Mouse (Mus musculus) CH12.LX (cell line): ENCODE results near the gene Scfd2. TPM values are rescaled to one million over a fixed set of nuclear protein-coding genes. Genes with fewer than 3 reads are reported as not detected.

Experiments
- DNase-seq: peaks from one replicate; pipeline ENCODE4 v3.0.0-alpha.2; 2013; ENCODE audit errors: extremely low read depth
- H3K27ac ChIP-seq: 2 replicates; pipeline ENCODE4 v1.5.1; 2012; ENCODE audit warnings: low read depth, mild to moderate bottlenecking, control low read depth, moderate library complexity; ENCODE audit not compliant: insufficient read depth
- H3K27me3 ChIP-seq: replicated peaks from 2 replicates; pipeline ENCODE3; 2012; ENCODE audit warnings: inconsistent platforms
- H3K36me3 ChIP-seq, 2 experiments: replicated peaks in 1 of 2; 2 replicates each; pipeline versions ENCODE3 to v1.6.1; 2012; ENCODE audit warnings: inconsistent platforms in 1 of 2, low read length in 1 of 2, mild to moderate bottlenecking in 1 of 2, mixed read lengths in 1 of 2, moderate library complexity in 1 of 2; ENCODE audit not compliant: control insufficient read depth in 1 of 2, insufficient read depth in 1 of 2
- H3K4me1 ChIP-seq, 2 experiments: 2 replicates each; pipeline ENCODE4 v1.6.1; 2012; ENCODE audit warnings: inconsistent platforms in 1 of 2, moderate library complexity in 1 of 2; ENCODE audit not compliant: insufficient read depth in 2 of 2, control insufficient read depth in 1 of 2
- H3K4me2 ChIP-seq: 2 replicates; pipeline ENCODE4 v1.6.1; 2012; ENCODE audit warnings: low read depth, mild to moderate bottlenecking, control low read depth; ENCODE audit not compliant: poor library complexity, insufficient read depth, severe bottlenecking
- H3K4me3 ChIP-seq, 3 experiments: fragments of 150-350 bp in 1 of 3; sonication (generic) in 1 of 3; replicated peaks in 1 of 3; 2 replicates each; pipeline versions ENCODE3 to v1.5.1; 2011 to 2012; ENCODE audit warnings: low read depth in 2 of 3, low read length in 2 of 3, mild to moderate bottlenecking in 2 of 3, moderate library complexity in 2 of 3, control low read depth in 1 of 3, improper control_type of control experiment in 1 of 3, inconsistent platforms in 1 of 3, mixed read lengths in 1 of 3; ENCODE audit not compliant: poor library complexity in 1 of 3
- H3K79me2 ChIP-seq: replicated peaks from 2 replicates; pipeline ENCODE4 v1.6.1; 2012; ENCODE audit warnings: mild to moderate bottlenecking, moderate library complexity; ENCODE audit not compliant: control insufficient read depth, poor library complexity, insufficient read depth, severe bottlenecking; ENCODE audit errors: extremely low read depth
- H3K9ac ChIP-seq: 2 replicates; pipeline ENCODE4 v1.6.1; 2012; ENCODE audit warnings: low read depth, mild to moderate bottlenecking, control low read depth, moderate library complexity; ENCODE audit not compliant: insufficient read depth
- H3K9me3 ChIP-seq: replicated peaks from 2 replicates; pipeline ENCODE3; 2012; ENCODE audit warnings: low read length, inconsistent platforms, mixed read lengths
- CHD1 ChIP-seq: IDR thresholded peaks from 2 replicates; pipeline ENCODE4 v1.6.1; 2012; ENCODE audit warnings: low read depth, low read length, improper control_type of control experiment, inconsistent platforms
- CHD2 ChIP-seq: IDR thresholded peaks from 2 replicates; pipeline ENCODE4 v1.6.1; 2011; ENCODE audit warnings: low read length, improper control_type of control experiment
- ELF1 ChIP-seq: IDR thresholded peaks from 2 replicates; pipeline ENCODE4 v1.6.1; 2014; ENCODE audit warnings: low read depth, mild to moderate bottlenecking, inconsistent platforms, low read length, improper control_type of control experiment
- EP300 ChIP-seq: IDR thresholded peaks from 2 replicates; pipeline ENCODE4 v1.6.1; 2011; ENCODE audit warnings: low read length, improper control_type of control experiment
- ETS1 ChIP-seq: conservative IDR thresholded peaks from 2 replicates; pipeline ENCODE4 v1.6.1; 2012; ENCODE audit warnings: low read depth, mild to moderate bottlenecking, inconsistent platforms, low read length, improper control_type of control experiment, moderate library complexity
- IRF4 ChIP-seq: IDR thresholded peaks from 2 replicates; pipeline ENCODE4 v1.6.1; 2014; ENCODE audit warnings: low read depth, mild to moderate bottlenecking, inconsistent platforms, low read length, improper control_type of control experiment
- JUND ChIP-seq: conservative IDR thresholded peaks from 2 replicates; pipeline ENCODE4 v1.6.1; 2011; ENCODE audit warnings: low read depth, low read length, improper control_type of control experiment
- MAFK ChIP-seq: IDR thresholded peaks from 2 replicates; pipeline ENCODE4 v1.6.1; 2011; ENCODE audit warnings: low read length, improper control_type of control experiment; ENCODE audit not compliant: insufficient replicate concordance
- MEF2A ChIP-seq: IDR thresholded peaks from 2 replicates; pipeline ENCODE4 v1.6.1; 2014; ENCODE audit warnings: low read depth, mild to moderate bottlenecking, inconsistent platforms, low read length, improper control_type of control experiment, borderline replicate concordance
- MXI1 ChIP-seq: IDR thresholded peaks from 2 replicates; pipeline ENCODE4 v1.6.1; 2011; ENCODE audit warnings: mild to moderate bottlenecking, low read depth, low read length, improper control_type of control experiment
- MYC ChIP-seq: IDR thresholded peaks from 2 replicates; pipeline ENCODE4 v1.6.1; 2011; ENCODE audit warnings: low read depth, mild to moderate bottlenecking, improper control_type of control experiment, low read length
- NELFE ChIP-seq: IDR thresholded peaks from 2 replicates; pipeline ENCODE4 v1.6.1; 2011; ENCODE audit warnings: low read depth, low read length, improper control_type of control experiment
- POLR2A ChIP-seq: IDR thresholded peaks from 2 replicates; pipeline ENCODE4 v1.6.1; 2011; ENCODE audit warnings: low read depth, mild to moderate bottlenecking, improper control_type of control experiment, low read length
- POLR2AphosphoS2 ChIP-seq: IDR thresholded peaks from 2 replicates; pipeline ENCODE4 v1.6.1; 2011; ENCODE audit warnings: low read depth, low read length, improper control_type of control experiment
- RCOR1 ChIP-seq: conservative IDR thresholded peaks from 2 replicates; pipeline ENCODE4 v1.6.1; 2012; ENCODE audit warnings: low read depth, mild to moderate bottlenecking, inconsistent platforms, low read length, improper control_type of control experiment
- SMC3 ChIP-seq: IDR thresholded peaks from 2 replicates; pipeline ENCODE4 v1.6.1; 2011; ENCODE audit warnings: low read depth, low read length, improper control_type of control experiment
- USF1 ChIP-seq: IDR thresholded peaks from 2 replicates; pipeline ENCODE4 v1.6.1; 2014; ENCODE audit warnings: low read depth, mild to moderate bottlenecking, inconsistent platforms, low read length, improper control_type of control experiment
- USF2 ChIP-seq: conservative IDR thresholded peaks from 2 replicates; pipeline ENCODE4 v1.6.1; 2011; ENCODE audit warnings: low read depth, low read length, improper control_type of control experiment
- ZC3H11A ChIP-seq: IDR thresholded peaks from 2 replicates; pipeline ENCODE4 v1.6.1; 2012; ENCODE audit warnings: low read depth, mild to moderate bottlenecking, inconsistent platforms, low read length, improper control_type of control experiment
- ZMIZ1 ChIP-seq: IDR thresholded peaks from 2 replicates; pipeline ENCODE4 v1.6.1; 2012; ENCODE audit warnings: low read depth, mild to moderate bottlenecking, inconsistent platforms, low read length, improper control_type of control experiment
- ZNF384 ChIP-seq: IDR thresholded peaks from 2 replicates; pipeline ENCODE4 v1.6.1; 2012; ENCODE audit warnings: low read depth, low read length, improper control_type of control experiment, inconsistent platforms
- dilution Hi-C: fragments of 300-500 bp; cut with MboI; formaldehyde crosslinking; loops from 2 replicates; pipeline ENCODE4 v1.14.3; 2020; ENCODE audit warnings: low sequenced_read_pairs; ENCODE audit not compliant: extremely low pct_unique_long_range_greater_than_20kb, extremely low pct_ligation_motif_present
- in situ Hi-C: fragments of 300-500 bp; cut with MboI; formaldehyde crosslinking; loops from 3 replicates; pipeline ENCODE4 v1.14.3; 2019; ENCODE audit warnings: low sequenced_read_pairs, low pct_ligation_motif_present, low pct_unique_long_range_greater_than_20kb, mixed read lengths
- polyA plus RNA-seq: library from polyadenylated mRNA; unstranded; fragments of >175 nt; gene quantifications from 2 replicates; pipeline ENCODE4 v1.2.1, GENCODE M21; 2012; ENCODE audit warnings: low read depth; ENCODE audit not compliant: insufficient read length
- total RNA-seq, 2 experiments: library from RNA; depleted of rRNA; stranded (reverse); fragments of 300-350 nt in 1 of 2; fragments of >200 nt in 1 of 2; gene quantifications; 2 replicates each; pipeline ENCODE4 v1.2.3; 2012 to 2014

The Scfd2 gene
- total and polyA plus RNA-seq, 3 experiments = 13.2 to 18.0 (median 14.4) TPM

DNA sequence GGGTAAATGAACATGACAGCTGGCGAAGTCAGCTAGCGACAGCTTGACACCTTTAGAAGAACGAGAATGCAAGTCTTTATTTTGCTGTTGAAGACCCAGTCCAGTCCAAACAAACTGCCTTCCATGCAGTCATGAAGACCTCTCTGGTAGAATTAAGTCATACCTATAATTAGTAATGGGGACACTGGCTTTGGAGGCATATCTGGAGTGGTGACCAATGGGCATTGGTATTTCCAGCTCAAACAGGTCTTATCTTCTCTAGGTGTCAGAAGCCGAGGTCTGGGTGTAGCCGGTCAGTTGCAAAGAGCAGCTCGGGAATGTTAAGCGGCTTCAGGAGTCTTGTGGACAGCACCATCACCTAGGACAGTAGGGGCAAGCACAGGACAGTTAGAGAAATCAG lies 325.5 kb downstream of the Scfd2 start:
- dilution Hi-C loops = no loop called here

GRCm38 (mm10) chr5:74205509-74205908 lies 326.1 kb downstream of the Scfd2 start:
- dilution Hi-C loops = no loop called here
- in situ Hi-C loops = no loop called here
- Histone ChIP-seq H3K36me3 (peaks cover 0 to 2% of the 10 kb centered on the region in 2 experiments), H3K27me3 (no peaks in the 10 kb centered on the region), H3K27ac (no peak overlapping the region), H3K79me2 (no peaks in the 10 kb centered on the region), H3K4me3 (no peak overlapping the region)
- TF ChIP-seq MEF2A (no peak), MYC (no peak), SMC3 (no peak), ZMIZ1 (no peak), USF2 (no peak), ELF1 (no peak), CHD2 (no peak)
- TF ChIP-seq, all 38 proteins: peak for 0
- Histone ChIP-seq H3K9me3 (peaks cover 2% of the 10 kb centered on the region), H3K9ac (no peak overlapping the region), H3K4me2 (no peak overlapping the region), H3K4me1 (peaks cover 5 to 16% of the 10 kb centered on the region in 2 experiments; a peak in 3 of 4 replicates)
- DNase-seq = no peak

More for the DNA sequence above, 325.5 kb downstream of the Scfd2 start:
- H3K9ac ChIP-seq = no peak overlapping the region
- no peak overlapping the region for H3K4me3 ChIP-seq
- H3K27ac ChIP-seq = no peak overlapping the region
- H3K27me3 ChIP-seq = no peaks in the 10 kb centered on the region
- H3K4me2 ChIP-seq = no peak overlapping the region
- DNase-seq = no peak
- TF ChIP-seq JUND (no peak), EP300 (no peak), ELF1 (no peak), USF1 (no peak), MXI1 (no peak), CHD1 (no peak), NELFE (no peak), MAFK (no peak), ETS1 (no peak), ZC3H11A (no peak), ZNF384 (no peak), RCOR1 (no peak), POLR2A (no peak), IRF4 (no peak), POLR2AphosphoS2 (no peak)
- TF ChIP-seq, all 38 proteins: peak for 0
- Histone ChIP-seq H3K79me2 (no peaks in the 10 kb centered on the region), H3K9me3 (peaks cover 2% of the 10 kb centered on the region), H3K4me1 (peaks cover 0 to 11% of the 10 kb centered on the region in 2 experiments; a peak in 2 of 4 replicates), H3K36me3 (peaks cover 0 to 2% of the 10 kb centered on the region in 2 experiments)
- in situ Hi-C loops = no loop called here
